Mouse (Mus musculus) olfactory bulb, adult 2 months (tissue): Measurements from ENCODE around the gene Tspo2.

Experiments
- CTCF ChIP-seq: fragments of 200-500 bp; IDR thresholded peaks from 2 replicates; pipeline ENCODE4 v1.5.1; 2012; ENCODE audit warnings: low read depth, mild to moderate bottlenecking, low read length, moderate library complexity; ENCODE audit not compliant: insufficient read depth
- POLR2A ChIP-seq: fragments of 200-500 bp; IDR thresholded peaks from 2 replicates; pipeline ENCODE4 v1.6.1; 2012; ENCODE audit warnings: mild to moderate bottlenecking, low read depth, low read length, moderate library complexity; ENCODE audit not compliant: insufficient read depth

- TF ChIP-seq POLR2A (no peak), CTCF (no peak)
These were observed 3.6 kb downstream of the Tspo2 start for GRCm38 (mm10) chr17:48447675-48448074.
